Mouse (Mus musculus) liver, embryonic 15.5 days (tissue): ENCODE measurements around the gene Pros1. TPM values are rescaled to one million over a fixed set of nuclear protein-coding genes. Genes with fewer than 3 reads are reported as not detected.

ENCODE experiments used
- ATAC-seq: fragments of 200-750 bp; cut with Nextera tagmentation; 2 replicates; pipeline ENCODE4 v1.8.0; 2017; ENCODE audit warnings: moderate number of reproducible peaks, mild to moderate bottlenecking, moderate library complexity; ENCODE audit not compliant: insufficient read depth
- H3K27ac ChIP-seq: fragments of 300-500 bp; sonication (generic); replicated peaks from 2 replicates; pipeline ENCODE4 v1.5.1; 2015; ENCODE audit warnings: mild to moderate bottlenecking, inconsistent platforms
- H3K27me3 ChIP-seq: fragments of 300-500 bp; sonication (generic); 2 replicates; pipeline ENCODE4 v1.6.1; 2015; ENCODE audit warnings: mild to moderate bottlenecking, inconsistent platforms
- H3K36me3 ChIP-seq: fragments of 300-500 bp; sonication (generic); replicated peaks from 2 replicates; pipeline ENCODE4 v1.6.1; 2015; ENCODE audit warnings: moderate library complexity, mild to moderate bottlenecking, inconsistent platforms
- H3K4me1 ChIP-seq: fragments of 300-500 bp; sonication (generic); replicated peaks from 2 replicates; pipeline ENCODE4 v1.6.1; 2015; ENCODE audit warnings: inconsistent platforms
- H3K4me2 ChIP-seq: fragments of 300-500 bp; sonication (generic); 2 replicates; pipeline ENCODE4 v1.6.1; 2015; ENCODE audit warnings: moderate library complexity, mild to moderate bottlenecking, inconsistent platforms
- H3K4me3 ChIP-seq: fragments of 300-500 bp; sonication (generic); replicated peaks from 2 replicates; pipeline ENCODE4 v1.5.1; 2015; ENCODE audit warnings: mild to moderate bottlenecking, inconsistent platforms
- H3K9ac ChIP-seq: fragments of 300-500 bp; sonication (generic); 2 replicates; pipeline ENCODE4 v1.6.1; 2015; ENCODE audit warnings: moderate library complexity, mild to moderate bottlenecking, inconsistent platforms
- H3K9me3 ChIP-seq: fragments of 300-500 bp; sonication (generic); replicated peaks from 2 replicates; pipeline ENCODE4 v1.6.1; 2016; ENCODE audit warnings: inconsistent platforms
- WGBS: fragments of 180-500 bp; shearing (Covaris S2); methylation state at CpG from one replicate; pipeline ENCODE4 v1.1.7; 2015; ENCODE audit warnings: mixed read lengths; ENCODE audit not compliant: insufficient replicate concordance; 5-methylcytosine and 5-hydroxymethylcytosine counted together
- polyA plus RNA-seq: library from polyadenylated mRNA; unstranded; fragments of >200 nt; fragmentation: Nextera tagmentation; extraction: Ambion mirVana; gene quantifications from 2 replicates; pipeline ENCODE4 v1.2.1, GENCODE M21; 2015

Pros1 gene
- 11.4 and 12.1 TPM in 2 replicates for polyA plus RNA-seq

DNA sequence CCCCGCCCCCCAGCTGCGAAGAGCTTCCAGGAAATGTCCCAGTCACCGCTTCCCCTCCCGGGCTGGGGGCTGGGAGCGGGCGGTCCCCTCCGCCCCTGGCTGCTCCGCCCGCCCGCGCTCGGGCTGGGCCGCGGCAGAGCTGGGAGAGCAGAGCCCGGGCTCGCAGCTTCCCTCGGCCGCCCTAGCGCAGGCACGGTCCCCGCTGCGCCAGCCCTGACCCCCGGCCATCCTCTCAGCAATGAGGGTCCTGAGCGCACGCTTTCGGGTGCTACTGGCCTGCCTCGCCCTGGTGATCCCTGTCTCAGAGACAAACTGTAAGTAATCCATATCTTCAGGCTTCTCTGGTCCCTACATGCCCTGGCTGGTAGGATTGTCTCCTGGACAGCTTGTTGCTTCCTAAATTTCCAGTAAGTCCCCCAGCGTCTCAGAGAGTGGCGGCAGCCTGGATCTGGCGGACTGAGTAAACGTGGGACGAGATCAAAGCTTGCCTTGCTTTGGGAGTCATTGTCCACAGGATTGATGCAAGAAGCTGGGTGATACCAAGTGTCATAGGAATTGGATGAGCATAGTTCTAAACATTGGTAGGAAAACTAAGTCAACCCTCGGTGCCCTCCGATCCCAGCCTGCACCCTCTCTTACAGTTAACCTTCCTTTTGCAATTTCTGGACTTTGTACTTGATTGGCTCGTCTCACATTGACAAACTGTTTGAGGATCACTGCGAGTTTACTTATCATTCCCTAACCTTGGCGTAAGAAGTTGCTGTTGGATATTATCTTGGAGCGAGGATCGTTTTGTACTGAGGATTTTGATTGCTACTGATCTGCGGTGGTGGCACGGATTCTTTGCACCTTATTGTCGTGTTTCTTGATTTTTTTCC, at the start of gene Pros1:
Pros1 (plus strand) TSS at position 117 of the 878 bp plus-strand sequence.
- H3K27ac ChIP-seq = peak within 1 kb of the TSS; percentile 53; the same call in 1 of the 2 replicates

GRCm38 (mm10) chr16:62804621-62805020, 49.5 kb upstream of the Pros1 start:
- no peak overlapping the region for H3K4me2 ChIP-seq
- no peak overlapping the region for H3K9ac ChIP-seq
- no peaks in the 10 kb centered on the region for H3K27me3 ChIP-seq
- H3K9me3 ChIP-seq = no peaks in the 10 kb centered on the region
- ATAC-seq = no peak
- 87% methylated on average over 3 of the region's 3 CpGs for WGBS
- no peaks in the 10 kb centered on the region for H3K4me1 ChIP-seq
- H3K36me3 ChIP-seq = no peaks in the 10 kb centered on the region
- no peak overlapping the region for H3K27ac ChIP-seq
- H3K4me3 ChIP-seq = no peak overlapping the region

More for the DNA sequence above, at the start of gene Pros1:
- Histone ChIP-seq H3K4me1 (peaks cover 12% of the 10 kb centered on the region; the same call in 1 of the 2 replicates), H3K36me3 (no peaks in the 10 kb centered on the region), H3K9me3 (no peaks in the 10 kb centered on the region), H3K9ac (peak within 1 kb of the TSS; percentile 61), H3K4me2 (peak within 1 kb of the TSS; percentile 86), H3K4me3 (peak within 1 kb of the TSS; percentile 62), H3K27me3 (no peaks in the 10 kb centered on the region)
- ATAC-seq = peak; percentile 88
- 3% methylated on average over 41 of the region's 42 CpGs for WGBS

GRCm38 (mm10) chr16:62807249-62807979, 46.7 kb upstream of the Pros1 start:
- H3K4me3 ChIP-seq = no peak overlapping the region
- ATAC-seq = no peak
- H3K9me3 ChIP-seq = no peaks in the 10 kb centered on the region
- peaks cover 4% of the 10 kb centered on the region; the same call in 1 of the 2 replicates for H3K4me1 ChIP-seq
- H3K27me3 ChIP-seq = no peaks in the 10 kb centered on the region
- H3K27ac ChIP-seq = no peak overlapping the region
- WGBS = 48% methylated on average over 8 of the region's 8 CpGs
- no peak overlapping the region for H3K9ac ChIP-seq
- no peak overlapping the region for H3K4me2 ChIP-seq
- H3K36me3 ChIP-seq = no peaks in the 10 kb centered on the region

DNA sequence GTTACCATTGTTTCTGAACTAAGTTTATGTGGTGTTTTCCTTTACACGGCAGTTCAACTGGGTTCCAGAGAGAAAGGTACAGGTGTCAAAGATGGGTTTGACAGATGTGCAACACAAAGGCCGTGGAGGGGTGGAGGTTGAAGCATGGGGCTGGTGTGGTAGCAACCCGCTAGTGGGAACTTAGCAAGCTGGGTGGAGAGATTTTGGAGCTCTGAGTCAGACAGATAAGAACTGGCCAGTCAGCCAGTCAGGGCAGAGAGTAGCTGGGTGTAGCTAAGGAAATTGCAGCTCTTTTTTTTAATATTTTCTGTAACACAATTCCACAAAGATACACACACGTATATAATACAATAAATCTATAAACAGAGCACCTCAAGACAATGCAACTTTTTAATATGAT, 43.3 kb upstream of the Pros1 start:
- Histone ChIP-seq H3K27me3 (no peaks in the 10 kb centered on the region), H3K27ac (no peak overlapping the region), H3K4me1 (peaks cover 4% of the 10 kb centered on the region; the same call in 1 of the 2 replicates), H3K4me2 (no peak overlapping the region), H3K9me3 (no peaks in the 10 kb centered on the region), H3K36me3 (no peaks in the 10 kb centered on the region), H3K9ac (no peak overlapping the region), H3K4me3 (no peak overlapping the region)
- ATAC-seq = no peak
- 31% methylated on average over 4 of the region's 4 CpGs for WGBS

- Histone ChIP-seq H3K4me2 (no peak overlapping the region), H3K27ac (no peak overlapping the region), H3K4me1 (peaks cover 4% of the 10 kb centered on the region; the same call in 1 of the 2 replicates), H3K4me3 (no peak overlapping the region), H3K36me3 (no peaks in the 10 kb centered on the region), H3K9ac (no peak overlapping the region), H3K27me3 (no peaks in the 10 kb centered on the region), H3K9me3 (no peaks in the 10 kb centered on the region)
- 66% methylated on average over 5 of the region's 5 CpGs for WGBS
- ATAC-seq = no peak
These were observed 40.3 kb upstream of the Pros1 start for GRCm38 (mm10) chr16:62813790-62814189.

DNA sequence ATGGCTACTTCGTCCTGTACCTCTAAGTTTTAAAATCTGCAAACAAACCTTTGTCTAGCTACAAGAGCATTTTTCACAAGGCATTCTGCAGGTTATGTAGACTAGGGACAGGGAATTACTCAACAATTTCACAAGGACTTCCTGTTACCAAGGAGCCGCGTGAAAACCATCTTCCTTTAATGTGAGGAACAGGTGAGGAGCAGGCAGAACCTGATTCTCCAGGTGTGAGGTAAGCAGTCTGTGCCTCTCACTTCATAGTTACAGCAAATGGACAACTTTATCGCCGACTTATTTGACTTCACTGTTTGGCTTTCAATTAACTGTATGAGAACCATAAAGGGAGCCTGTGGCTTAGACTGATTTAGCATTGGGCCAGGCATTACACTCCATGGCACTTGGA, 39.6 kb upstream of the Pros1 start, which contains the start of gene Stx19:
Stx19 (plus strand) TSS at position 186 of the 400 bp plus-strand sequence.
- H3K4me1 ChIP-seq = peaks cover 4% of the 10 kb centered on the region; the same call in 1 of the 2 replicates
- H3K4me3 ChIP-seq = no peak within 1 kb of the TSS
- no peaks in the 10 kb centered on the region for H3K36me3 ChIP-seq
- no peak within 1 kb of the TSS for H3K4me2 ChIP-seq
- WGBS = 49% methylated on average over 5 of the region's 5 CpGs
- no peak within 1 kb of the TSS for H3K9ac ChIP-seq
- H3K27ac ChIP-seq = no peak within 1 kb of the TSS
- ATAC-seq = no peak
- no peaks in the 10 kb centered on the region for H3K27me3 ChIP-seq
- no peaks in the 10 kb centered on the region for H3K9me3 ChIP-seq

- Histone ChIP-seq H3K4me3 (no peak overlapping the region), H3K9ac (no peak overlapping the region), H3K4me2 (no peak overlapping the region), H3K27me3 (no peaks in the 10 kb centered on the region), H3K27ac (no peak overlapping the region), H3K36me3 (no peaks in the 10 kb centered on the region), H3K4me1 (no peaks in the 10 kb centered on the region), H3K9me3 (no peaks in the 10 kb centered on the region)
- 78% methylated on average over 6 of the region's 6 CpGs for WGBS
- no peak for ATAC-seq
These were observed 31.6 kb upstream of the Pros1 start for GRCm38 (mm10) chr16:62822472-62822871.

- Histone ChIP-seq H3K4me1 (no peaks in the 10 kb centered on the region), H3K36me3 (no peaks in the 10 kb centered on the region), H3K9me3 (no peaks in the 10 kb centered on the region), H3K27me3 (no peaks in the 10 kb centered on the region), H3K27ac (no peak overlapping the region), H3K4me2 (no peak overlapping the region), H3K9ac (no peak overlapping the region), H3K4me3 (no peak overlapping the region)
- no peak for ATAC-seq
- 53% methylated on average over 12 of the region's 12 CpGs for WGBS
These were observed 27.7 kb upstream of the Pros1 start for GRCm38 (mm10) chr16:62826156-62827001.

- H3K4me3 ChIP-seq = no peak overlapping the region
- H3K9ac ChIP-seq = no peak overlapping the region
- WGBS = 73% methylated on average over 2 of the region's 2 CpGs
- H3K36me3 ChIP-seq = no peaks in the 10 kb centered on the region
- no peak for ATAC-seq
- H3K27ac ChIP-seq = no peak overlapping the region
- H3K27me3 ChIP-seq = no peaks in the 10 kb centered on the region
- no peaks in the 10 kb centered on the region for H3K9me3 ChIP-seq
- peaks cover 20% of the 10 kb centered on the region for H3K4me1 ChIP-seq
- no peak overlapping the region for H3K4me2 ChIP-seq
These were observed 22.1 kb upstream of the Pros1 start for GRCm38 (mm10) chr16:62832027-62832426.

DNA sequence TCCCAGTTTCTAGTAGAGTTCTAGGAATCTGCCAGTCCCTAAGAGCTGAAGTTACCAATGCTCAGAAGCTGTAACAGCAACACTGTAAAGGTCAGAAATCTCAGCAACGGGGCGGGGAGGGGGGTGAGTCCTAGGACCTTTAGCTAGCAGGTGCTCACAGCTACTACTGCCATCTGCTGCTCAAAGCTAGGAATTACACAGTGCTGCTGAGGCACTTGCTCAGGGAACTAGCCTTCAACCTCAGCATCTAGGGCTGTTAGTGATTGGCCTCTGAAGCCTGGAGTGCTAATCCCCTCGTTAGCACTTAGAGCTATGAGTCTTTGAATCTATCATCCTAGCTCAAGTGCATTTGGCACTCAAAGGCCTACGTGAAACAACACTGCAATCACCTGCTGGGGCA, 21.6 kb upstream of the Pros1 start:
- Histone ChIP-seq H3K4me3 (no peak overlapping the region), H3K36me3 (no peaks in the 10 kb centered on the region)
- no peak for ATAC-seq

More for the DNA sequence above, 21.6 kb upstream of the Pros1 start:
- no peak overlapping the region for H3K9ac ChIP-seq
- 25% methylated on average over 4 of the region's 4 CpGs for WGBS
- peaks cover 20% of the 10 kb centered on the region for H3K4me1 ChIP-seq
- H3K4me2 ChIP-seq = no peak overlapping the region
- H3K27ac ChIP-seq = no peak overlapping the region
- no peaks in the 10 kb centered on the region for H3K27me3 ChIP-seq
- H3K9me3 ChIP-seq = no peaks in the 10 kb centered on the region
